Mouse (Mus musculus): ENCODE measurements around the gene Tnfaip3.

Tnfaip3 gene

GRCm38 (mm10) chr10:18959777-18960492, 55.5 kb downstream of the Tnfaip3 start:
- no peak for DNase-seq

DNA sequence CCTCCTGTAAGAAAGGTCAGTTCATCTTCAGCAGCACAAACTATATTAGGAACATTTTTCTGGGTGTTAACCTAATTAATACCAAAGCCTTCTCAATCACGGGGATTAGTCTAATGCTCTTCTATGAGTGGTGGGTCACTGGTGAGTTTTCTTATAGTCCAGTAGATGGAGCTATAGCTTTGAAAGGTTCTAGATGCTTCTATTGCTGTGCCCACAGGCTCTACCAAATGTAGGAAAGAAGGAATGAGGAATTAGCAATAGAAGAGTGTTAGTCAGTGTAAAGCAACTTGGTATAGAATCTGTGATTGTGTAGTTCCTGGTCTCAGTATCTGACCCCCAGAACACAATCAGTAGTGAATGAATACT, 61.8 kb downstream of the Tnfaip3 start:
- no peak for DNase-seq

GRCm38 (mm10) chr10:18953011-18953705, 62.3 kb downstream of the Tnfaip3 start:
- no peak for DNase-seq
